Mouse (Mus musculus) midbrain, postnatal 0 days (tissue): ENCODE results near the gene Samd5. TPM values are rescaled to one million over a fixed set of nuclear protein-coding genes. Genes with fewer than 3 reads are reported as not detected.

ENCODE experiments used
- ATAC-seq: fragments of 200-750 bp; cut with Nextera tagmentation; 2 replicates; pipeline ENCODE4 v1.8.0; 2017; ENCODE audit warnings: moderate number of reproducible peaks, mild to moderate bottlenecking, moderate TSS enrichment, moderate library complexity; ENCODE audit not compliant: low FRiP score
- DNase-seq: peaks from one replicate; pipeline ENCODE4 v3.0.0-alpha.2; 2015; ENCODE audit warnings: low spot score
- H3K27ac ChIP-seq: fragments of 300-500 bp; sonication (generic); 2 replicates; pipeline ENCODE4 v1.5.1; 2014; ENCODE audit warnings: low read depth, mild to moderate bottlenecking, low read length, mixed read lengths
- H3K27me3 ChIP-seq: fragments of 300-500 bp; sonication (generic); 2 replicates; pipeline ENCODE4 v1.6.1; 2014; ENCODE audit warnings: low read length, control low read depth, mixed read lengths; ENCODE audit not compliant: insufficient read depth
- H3K36me3 ChIP-seq: fragments of 300-500 bp; sonication (generic); 2 replicates; pipeline ENCODE4 v1.6.1; 2014; ENCODE audit warnings: low read length, control low read depth, mixed read lengths; ENCODE audit not compliant: insufficient read depth
- H3K4me1 ChIP-seq: fragments of 300-500 bp; sonication (generic); 2 replicates; pipeline ENCODE4 v1.6.1; 2014; ENCODE audit warnings: mild to moderate bottlenecking, control low read depth, antibody characterized with exemption, low read length, mixed read lengths; ENCODE audit not compliant: insufficient read depth
- H3K4me2 ChIP-seq: fragments of 300-500 bp; sonication (generic); 2 replicates; pipeline ENCODE4 v1.6.1; 2014; ENCODE audit warnings: low read depth, mild to moderate bottlenecking, low read length, mixed read lengths; ENCODE audit not compliant: poor library complexity, severe bottlenecking
- H3K4me3 ChIP-seq: fragments of 300-500 bp; sonication (generic); 2 replicates; pipeline ENCODE4 v1.5.1; 2014; ENCODE audit warnings: low read depth, mild to moderate bottlenecking, low read length, moderate library complexity
- H3K9ac ChIP-seq: fragments of 300-500 bp; sonication (generic); replicated peaks from 2 replicates; pipeline ENCODE4 v1.6.1; 2014; ENCODE audit warnings: mild to moderate bottlenecking, low read length, moderate library complexity, mixed read lengths; ENCODE audit not compliant: poor library complexity, severe bottlenecking
- H3K9me3 ChIP-seq: fragments of 300-500 bp; sonication (generic); 2 replicates; pipeline ENCODE4 v1.6.1; 2016; ENCODE audit warnings: low read length, control low read depth
- CTCF ChIP-seq: IDR thresholded peaks from 2 replicates; pipeline ENCODE4 v1.5.1; 2016; ENCODE audit warnings: antibody characterized with exemption, mild to moderate bottlenecking
- WGBS: fragments of 180-500 bp; shearing (Covaris S2); extraction: QIAGEN DNeasy Blood & Tissue Kit; methylation state at CpG from one replicate; pipeline ENCODE4 v1.1.7; 2014; 5-methylcytosine and 5-hydroxymethylcytosine counted together
- polyA plus RNA-seq: library from polyadenylated mRNA; unstranded; fragments of >200 nt; fragmentation: Nextera tagmentation; extraction: Ambion mirVana; gene quantifications from 2 replicates; pipeline ENCODE4 v1.2.1, GENCODE M21; 2015
- total RNA-seq: library from RNA; depleted of rRNA; stranded (reverse); fragments of >200 nt; gene quantifications from 2 replicates; pipeline ENCODE4 v1.2.3, GENCODE M21; 2014; rRNA removed

Gene Samd5
- total RNA-seq (11.0 and 16.7 TPM in 2 replicates), polyA plus RNA-seq (4.6 and 5.7 TPM in 2 replicates)

- ATAC-seq (peak; percentile 67), DNase-seq (peak; percentile 62)
- H3K4me2 ChIP-seq: peak within 1 kb of the TSS; percentile 95
- H3K27me3 ChIP-seq: no peaks in the 10 kb centered on the region
- H3K4me1 ChIP-seq: no peaks in the 10 kb centered on the region
- WGBS: under 1% methylated on average over 78 of the region's 91 CpGs
- H3K9ac ChIP-seq: peak within 1 kb of the TSS; percentile 67
- H3K36me3 ChIP-seq: no peaks in the 10 kb centered on the region
- peak within 1 kb of the TSS; percentile 67 for H3K4me3 ChIP-seq
- peak; percentile 48 for TF ChIP-seq CTCF
- no peaks in the 10 kb centered on the region for H3K9me3 ChIP-seq
- peak within 1 kb of the TSS; percentile 62 for H3K27ac ChIP-seq
Observed at GRCm38 (mm10) chr10:9674561-9675521, at the start of gene Samd5. Samd5 (minus strand) TSS chr10:9675208.

- Histone ChIP-seq H3K9me3 (no peaks in the 10 kb centered on the region), H3K36me3 (no peaks in the 10 kb centered on the region), H3K9ac (no peak overlapping the region), H3K4me3 (no peak overlapping the region), H3K27me3 (no peaks in the 10 kb centered on the region), H3K27ac (no peak overlapping the region), H3K4me2 (no peak overlapping the region), H3K4me1 (no peaks in the 10 kb centered on the region)
- no peak for TF ChIP-seq CTCF
- 79% methylated on average over 11 of the region's 11 CpGs for WGBS
- ATAC-seq (no peak), DNase-seq (no peak)
Observed at GRCm38 (mm10) chr10:9722519-9723303, 47.7 kb upstream of the Samd5 start.

GRCm38 (mm10) chr10:9720027-9720426 is 45.0 kb upstream of the Samd5 start:
- no peak for TF ChIP-seq CTCF
- Histone ChIP-seq H3K27ac (no peak overlapping the region), H3K9me3 (no peaks in the 10 kb centered on the region), H3K36me3 (no peaks in the 10 kb centered on the region), H3K27me3 (no peaks in the 10 kb centered on the region), H3K4me1 (no peaks in the 10 kb centered on the region), H3K4me2 (no peak overlapping the region), H3K4me3 (no peak overlapping the region), H3K9ac (no peak overlapping the region)
- ATAC-seq (no peak), DNase-seq (no peak)
- WGBS: 43% methylated on average over 5 of the region's 5 CpGs

- 77% methylated on average over 5 of the region's 5 CpGs for WGBS
- ATAC-seq (no peak), DNase-seq (no peak)
- Histone ChIP-seq H3K9me3 (no peaks in the 10 kb centered on the region), H3K27me3 (no peaks in the 10 kb centered on the region), H3K9ac (no peak overlapping the region), H3K4me3 (no peak overlapping the region), H3K4me2 (no peak overlapping the region), H3K36me3 (no peaks in the 10 kb centered on the region), H3K4me1 (no peaks in the 10 kb centered on the region), H3K27ac (no peak overlapping the region)
- TF ChIP-seq CTCF: no peak
Observed at GRCm38 (mm10) chr10:9718086-9718485, 43.1 kb upstream of the Samd5 start.

- Histone ChIP-seq H3K4me2 (no peak overlapping the region), H3K9ac (no peak overlapping the region), H3K27ac (no peak overlapping the region), H3K4me1 (0 out of 2 replicates have a peak, but pooled peaks cover 3% of the 10 kb centered on the region), H3K9me3 (no peaks in the 10 kb centered on the region), H3K4me3 (no peak overlapping the region), H3K36me3 (no peaks in the 10 kb centered on the region), H3K27me3 (no peaks in the 10 kb centered on the region)
- DNase-seq (no peak), ATAC-seq (no peak)
- WGBS: 50% methylated on average over 1 of the region's 1 CpGs
- TF ChIP-seq CTCF: no peak
Observed at GRCm38 (mm10) chr10:9704956-9705355, 29.9 kb upstream of the Samd5 start.
